Mouse (Mus musculus) spleen, postnatal 4 days (tissue): ENCODE measurements around the gene Sik2.

Experiments
- DNase-seq, 2 experiments: peaks; one replicate each; pipeline ENCODE4 v3.0.0; 2022; ENCODE audit warnings: low spot score in 2 of 2

The Sik2 gene

DNA sequence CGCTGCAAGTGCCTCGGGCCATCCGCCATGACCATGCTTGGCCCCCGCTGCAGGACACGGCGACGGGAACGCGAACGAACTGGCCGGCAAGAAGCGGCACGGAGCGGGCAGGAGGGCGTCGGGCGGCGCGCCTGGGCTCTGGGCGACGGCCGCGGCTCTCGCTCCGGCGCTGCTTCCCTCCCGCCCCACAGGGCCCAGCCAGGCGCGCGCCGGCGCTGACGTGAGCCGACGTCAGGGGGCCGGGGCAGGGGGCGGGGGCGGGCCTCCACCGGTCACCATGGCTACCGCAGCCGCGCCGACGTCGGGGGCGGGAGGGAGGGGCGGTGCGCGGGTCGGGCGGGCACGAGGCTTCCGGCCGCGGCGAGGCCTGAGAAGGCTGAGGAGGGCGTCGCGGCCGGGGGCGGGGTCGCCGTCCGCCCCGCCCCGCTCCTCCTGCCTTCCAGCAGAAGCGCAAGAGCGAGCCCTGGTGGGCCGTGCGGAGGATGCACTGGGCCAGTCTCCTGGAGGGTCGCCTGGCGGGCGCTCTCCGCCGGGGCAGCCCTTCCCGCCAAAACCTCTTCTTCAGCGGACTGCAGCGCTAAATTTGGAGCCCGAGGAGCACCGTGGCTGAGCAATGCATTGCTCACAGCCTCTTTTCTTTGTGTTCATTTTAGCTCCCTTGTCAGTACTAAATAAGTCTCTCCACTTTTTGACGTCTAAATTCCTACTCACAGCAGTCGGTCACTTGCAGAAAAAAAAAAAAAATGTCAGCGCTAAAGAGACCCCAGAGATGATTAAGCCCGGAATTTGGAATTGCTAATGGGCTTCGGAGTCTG is at the start of gene Sik2:
TSS of gene Sik2 (minus strand) at position 233 of the 815 bp plus-strand sequence.
- DNase-seq, result peak; percentile 91 to 95

DNA sequence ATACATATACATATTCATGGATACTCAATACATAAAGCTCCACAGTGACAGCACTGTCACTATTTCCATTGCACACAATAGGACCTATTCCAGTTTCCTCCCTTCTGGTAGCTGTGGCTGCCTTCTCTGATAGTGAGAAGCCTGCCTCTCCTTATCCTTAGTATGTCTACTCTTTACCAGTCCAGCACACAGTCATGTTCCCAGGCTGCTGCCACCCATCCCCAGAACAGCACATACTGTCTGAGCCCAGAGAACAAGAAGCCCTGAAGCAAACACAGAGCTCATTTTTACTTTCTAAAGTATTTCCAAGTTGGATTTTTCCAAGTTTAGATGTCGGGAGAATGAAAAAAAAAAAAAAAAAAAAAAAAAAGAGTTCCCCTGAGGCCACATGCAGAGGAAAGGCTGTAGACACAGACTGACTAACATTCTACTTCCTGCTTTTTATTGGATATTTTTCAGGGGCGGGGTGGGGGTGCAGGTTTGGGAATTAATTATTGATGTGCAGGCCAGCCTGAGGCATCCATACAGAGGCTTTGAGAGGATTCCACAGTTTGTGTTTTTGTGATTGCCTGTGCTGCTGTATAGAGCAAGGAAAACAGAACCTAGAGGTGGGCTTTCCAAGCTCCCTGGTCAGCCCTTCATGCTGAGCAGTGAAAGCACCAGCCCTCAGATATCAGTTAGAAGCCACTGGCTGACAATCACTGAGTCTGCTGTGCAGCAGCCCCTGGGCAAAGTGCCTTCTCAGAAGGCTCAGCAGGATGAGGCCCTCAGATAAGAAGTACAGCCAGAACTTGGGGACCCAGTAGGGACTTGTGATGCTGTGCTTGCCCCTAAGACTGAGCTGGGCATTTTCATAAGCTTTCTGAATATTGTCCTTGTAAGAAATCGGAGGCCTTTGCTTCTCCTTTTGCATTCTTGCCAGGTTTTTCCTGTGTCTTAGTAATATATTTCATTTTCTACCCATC is 47.8 kb upstream of the Sik2 start:
- DNase-seq, result no peak

- DNase-seq, result no peak
Observed at GRCm38 (mm10) chr9:51052180-51052579, 43.3 kb upstream of the Sik2 start.

- no peak for DNase-seq
Observed at GRCm38 (mm10) chr9:51042136-51042535, 33.3 kb upstream of the Sik2 start.

- DNase-seq, result no peak
Observed at GRCm38 (mm10) chr9:51041491-51041980, 32.7 kb upstream of the Sik2 start.

- DNase-seq, result no peak
Observed at GRCm38 (mm10) chr9:51032785-51033529, 24.1 kb upstream of the Sik2 start.

GRCm38 (mm10) chr9:51032291-51032690 is 23.4 kb upstream of the Sik2 start:
- DNase-seq, result no peak

DNA sequence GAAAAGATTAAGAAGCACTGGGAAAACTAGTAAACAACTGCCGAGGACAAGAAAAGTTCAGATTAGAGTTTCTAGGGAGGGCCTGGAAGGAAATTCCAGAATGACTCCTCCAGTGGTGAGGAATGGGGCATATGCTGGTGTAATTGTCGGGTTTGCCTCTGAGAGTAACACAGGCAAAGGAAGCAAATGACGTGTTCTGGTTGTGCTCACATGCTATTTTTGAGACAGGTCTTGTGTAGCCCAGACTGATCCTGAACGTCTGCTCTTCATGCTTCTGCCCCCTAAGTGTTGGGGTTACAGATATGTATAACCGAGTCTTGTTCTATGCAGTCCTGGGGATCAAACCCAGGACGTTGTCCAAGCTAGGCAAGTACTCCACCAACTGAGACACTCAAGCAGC is 22.7 kb upstream of the Sik2 start:
- no peak for DNase-seq

- DNase-seq, result no peak
Observed at GRCm38 (mm10) chr9:51030147-51030546, 21.3 kb upstream of the Sik2 start.

DNA sequence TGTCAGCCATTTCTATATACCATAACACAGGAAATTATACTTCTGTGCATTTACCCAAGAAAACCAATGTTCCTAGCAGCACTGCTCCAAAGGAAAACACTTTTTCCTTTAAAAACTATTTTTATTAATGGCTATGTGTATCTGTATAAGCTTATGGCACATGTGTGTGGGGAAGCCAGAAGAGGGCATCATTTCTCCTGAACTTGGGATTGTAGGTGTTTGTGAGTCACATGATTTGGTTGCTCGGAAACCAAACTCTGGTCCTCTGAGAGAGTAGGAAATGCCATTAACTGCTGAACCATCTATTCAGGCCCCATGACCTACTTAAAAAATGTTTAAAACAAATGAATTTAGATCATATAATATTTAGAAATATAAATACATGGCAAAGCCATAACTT is 18.1 kb upstream of the Sik2 start:
- DNase-seq, result no peak

DNA sequence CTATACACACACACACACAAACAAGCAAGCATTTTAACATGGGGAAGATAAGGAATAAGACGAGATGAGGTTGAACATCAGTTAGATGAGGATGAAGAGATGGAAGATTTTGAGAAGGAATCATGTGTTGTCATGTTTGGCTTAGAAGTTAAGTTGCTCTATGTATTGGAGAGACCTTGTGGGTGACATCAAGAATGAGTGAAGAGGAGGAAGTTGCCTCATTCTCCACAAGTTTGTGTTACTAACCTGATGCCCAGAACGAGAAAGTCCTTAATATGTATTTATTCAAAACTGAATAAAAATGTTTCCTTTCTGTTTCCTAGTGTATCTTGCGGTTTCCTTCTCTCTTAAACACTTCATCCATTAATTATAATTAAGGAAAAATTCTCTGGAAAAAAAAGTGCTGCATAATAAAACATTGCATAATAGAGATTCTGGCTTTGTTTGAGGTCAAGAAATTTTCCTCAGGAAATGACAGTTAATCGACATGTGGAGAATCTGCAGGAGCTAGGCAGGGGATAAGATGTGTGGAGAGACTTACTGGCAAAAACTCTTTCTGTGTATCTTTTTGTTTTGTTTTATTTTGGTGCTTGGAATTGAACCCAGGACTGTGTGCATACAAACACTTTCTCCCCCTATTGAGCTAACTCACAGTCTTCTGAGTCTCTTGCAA is 12.4 kb upstream of the Sik2 start:
- DNase-seq, result no peak

- no peak for DNase-seq
Observed at GRCm38 (mm10) chr9:51020351-51020750, 11.5 kb upstream of the Sik2 start.

GRCm38 (mm10) chr9:51019670-51020069 is 10.8 kb upstream of the Sik2 start:
- DNase-seq, result no peak

- DNase-seq, result no peak
Observed at GRCm38 (mm10) chr9:51015732-51016131, 6.9 kb upstream of the Sik2 start.

DNA sequence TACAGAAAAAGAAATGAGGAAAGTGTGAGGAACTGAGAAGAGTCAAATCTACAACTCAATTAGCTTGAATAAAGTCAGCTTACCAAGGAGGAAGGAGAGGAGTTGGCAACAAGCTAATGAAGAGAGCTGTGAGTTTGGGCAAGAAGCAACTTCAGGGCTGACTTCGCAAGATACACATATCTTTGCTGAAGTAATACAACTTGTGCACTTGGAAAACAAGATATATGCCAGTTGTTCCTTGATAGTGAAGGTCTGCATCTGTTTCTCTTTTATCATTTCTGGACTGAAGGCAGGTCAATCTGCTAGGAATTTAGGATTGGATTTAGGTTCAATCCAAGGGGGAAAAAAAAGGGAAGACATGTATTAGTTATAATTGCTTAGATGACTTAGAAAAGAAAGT is 4.8 kb upstream of the Sik2 start:
- DNase-seq, result no peak

GRCm38 (mm10) chr9:51009656-51009950 is 730 bp upstream of the Sik2 start:
- no peak for DNase-seq

DNA sequence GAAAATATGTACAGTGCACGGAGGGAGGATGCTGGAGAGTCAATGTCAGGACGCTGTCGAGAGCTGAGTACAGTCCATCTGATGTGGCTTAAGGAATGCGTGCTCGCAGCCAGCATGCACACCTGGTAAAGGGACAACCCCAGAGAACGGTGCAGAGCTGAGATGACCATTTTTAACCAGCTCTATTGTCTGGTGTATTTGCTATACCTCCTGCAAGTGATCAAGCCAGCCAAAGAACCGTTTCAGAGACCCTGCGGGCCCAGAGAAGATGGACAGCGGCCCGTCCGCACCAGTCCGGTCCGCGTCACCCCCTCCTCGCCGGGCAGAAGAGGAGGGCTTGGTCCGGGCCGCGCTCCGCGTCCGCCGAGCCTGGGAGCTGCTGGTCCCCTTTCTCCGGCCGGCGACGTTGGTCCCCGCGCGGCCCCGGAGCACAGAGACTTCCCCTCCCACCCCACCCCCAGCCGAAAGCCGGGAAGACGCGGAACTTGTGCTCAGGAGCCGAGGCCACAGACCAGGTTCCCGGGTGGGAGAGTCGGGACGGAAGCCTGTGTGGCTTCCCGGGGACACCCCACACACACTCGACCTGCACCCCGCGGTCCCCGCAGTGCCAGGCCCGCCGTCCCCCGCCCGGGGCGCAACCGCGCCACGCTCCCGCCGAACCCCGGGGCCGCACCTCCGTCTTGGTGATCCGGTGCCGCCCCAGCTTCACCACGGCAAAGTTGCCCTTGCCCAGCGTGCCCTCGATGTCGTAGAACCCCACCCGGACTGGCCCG is 619 bp downstream of the Sik2 start:
- DNase-seq, result no peak

DNA sequence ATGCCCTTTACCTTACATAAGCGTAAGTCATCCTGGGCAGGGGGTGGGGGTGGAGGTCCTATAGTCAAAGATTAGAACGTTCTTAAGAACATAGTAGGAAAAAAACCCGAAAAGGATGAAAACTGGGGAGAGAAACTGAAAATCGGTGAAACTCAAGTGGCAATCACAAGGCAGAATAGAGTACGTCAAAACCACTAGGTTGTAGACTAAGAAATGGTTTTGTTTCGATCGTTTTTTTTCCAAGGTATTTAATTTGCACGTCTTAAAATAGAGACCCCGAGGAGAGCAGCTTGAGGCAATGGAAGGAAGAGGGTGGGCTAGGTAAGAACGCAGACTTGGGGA is 1.2 kb downstream of the Sik2 start:
- no peak for DNase-seq

DNA sequence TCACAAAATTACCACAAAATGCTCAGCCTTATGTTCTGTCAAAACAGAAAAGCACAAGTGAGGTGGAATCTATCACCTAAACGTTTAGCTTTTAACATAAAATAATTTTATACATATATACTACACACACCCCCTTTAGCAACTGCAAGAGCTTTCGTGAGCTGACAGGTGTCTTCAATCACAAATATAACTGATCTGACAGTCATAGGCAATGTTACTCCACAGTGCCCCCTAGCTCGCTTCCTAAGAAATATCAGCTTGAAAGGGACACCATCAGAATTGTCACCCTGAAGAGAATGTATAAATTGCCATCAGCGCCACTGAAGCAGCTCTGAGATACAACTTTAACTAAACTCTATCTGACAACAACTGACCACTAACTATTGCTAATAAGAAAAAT is 2.0 kb downstream of the Sik2 start:
- peak; percentile 73 to 88 for DNase-seq

DNA sequence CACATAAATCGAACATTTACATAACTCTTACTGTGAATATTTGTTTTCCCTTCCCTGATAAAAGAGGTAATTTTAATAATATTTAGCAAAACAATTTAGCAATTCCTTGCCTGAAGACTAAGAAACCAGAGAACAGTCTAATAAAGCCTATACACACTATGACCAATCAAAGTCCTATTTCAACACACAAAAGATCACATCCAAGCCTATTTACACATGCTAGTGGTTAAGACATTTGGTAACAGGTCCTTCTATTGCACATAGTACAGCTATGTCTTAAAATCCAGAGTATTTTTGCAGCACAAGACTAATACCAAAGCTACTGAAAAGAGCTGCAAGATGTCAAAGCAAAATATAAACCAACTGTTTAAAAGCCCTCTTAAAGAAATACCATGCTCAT is 4.8 kb downstream of the Sik2 start:
- no peak for DNase-seq

- no peak for DNase-seq
Observed at GRCm38 (mm10) chr9:50986677-50987076, 22.2 kb downstream of the Sik2 start.
